Mouse (Mus musculus) erythroblast, embryonic 14.5 days (primary cell): ENCODE results near the gene Gm13889. TPM values are rescaled to one million over a fixed set of nuclear protein-coding genes. Genes with fewer than 3 reads are reported as not detected.

Experiments used
- H3K27me3 ChIP-seq: 2 replicates; pipeline ENCODE4 v1.6.1; 2012; ENCODE audit warnings: inconsistent platforms; ENCODE audit not compliant: control insufficient read depth
- H3K36me3 ChIP-seq: 2 replicates; pipeline ENCODE4 v1.6.1; 2012; ENCODE audit warnings: mild to moderate bottlenecking, inconsistent platforms; ENCODE audit not compliant: control insufficient read depth
- H3K4me1 ChIP-seq: 2 replicates; pipeline ENCODE4 v1.6.1; 2012; ENCODE audit warnings: inconsistent platforms; ENCODE audit not compliant: control insufficient read depth
- H3K4me3 ChIP-seq: replicated peaks from 2 replicates; pipeline ENCODE3; 2012; ENCODE audit warnings: moderate library complexity, mild to moderate bottlenecking, inconsistent platforms
- H3K9me3 ChIP-seq: 2 replicates; pipeline ENCODE4 v1.6.1; 2012; ENCODE audit warnings: low read length, inconsistent platforms, mixed read lengths; ENCODE audit not compliant: control insufficient read depth
- GATA1 ChIP-seq: IDR thresholded peaks from 2 replicates; pipeline ENCODE4 v1.6.1; 2012; ENCODE audit warnings: low read length, inconsistent platforms, mixed read lengths
- TAL1 ChIP-seq: IDR thresholded peaks from 3 replicates; pipeline ENCODE4 v1.6.1; 2012; ENCODE audit warnings: low read length, inconsistent platforms, mixed read lengths
- polyA plus RNA-seq: library from polyadenylated mRNA; stranded (reverse); fragments of >175 nt; gene quantifications from 2 replicates; pipeline ENCODE4 v1.2.3, GENCODE M21; 2012

Gene Gm13889
- polyA plus RNA-seq, 1 experiment = 0.08 TPM

DNA sequence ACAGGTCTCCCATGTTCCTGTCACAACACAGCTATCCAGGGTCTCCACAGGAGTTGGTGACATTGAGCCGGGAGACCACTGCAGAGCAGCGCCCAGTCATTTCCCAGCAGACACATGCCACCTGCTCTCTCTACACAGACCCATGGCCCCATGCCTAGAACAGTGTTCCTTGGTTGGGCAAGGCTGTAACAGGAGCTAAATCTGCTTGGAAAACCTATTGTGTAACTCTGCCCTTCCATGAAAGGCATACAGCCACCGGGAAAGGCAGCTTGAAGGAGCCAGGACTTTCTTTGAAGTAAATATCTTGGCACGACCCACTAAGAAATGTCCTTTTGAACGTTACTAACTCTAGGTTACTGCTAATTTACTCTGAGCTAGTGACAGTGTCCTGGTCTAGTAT lies 47.3 kb downstream of the Gm13889 start:
- Histone ChIP-seq H3K27me3 (no peaks in the 10 kb centered on the region), H3K9me3 (no peaks in the 10 kb centered on the region), H3K4me3 (no peak overlapping the region), H3K4me1 (no peaks in the 10 kb centered on the region), H3K36me3 (no peaks in the 10 kb centered on the region)
- TF ChIP-seq GATA1 (no peak), TAL1 (no peak)

- no peak overlapping the region for H3K4me3 ChIP-seq
- H3K4me1 ChIP-seq = no peaks in the 10 kb centered on the region
- H3K27me3 ChIP-seq = no peaks in the 10 kb centered on the region
- H3K36me3 ChIP-seq = no peaks in the 10 kb centered on the region
- H3K9me3 ChIP-seq = no peaks in the 10 kb centered on the region
- TF ChIP-seq TAL1 = no peak
- TF ChIP-seq GATA1 = no peak
Observed at GRCm38 (mm10) chr2:93907519-93908294, 49.3 kb downstream of the Gm13889 start.

DNA sequence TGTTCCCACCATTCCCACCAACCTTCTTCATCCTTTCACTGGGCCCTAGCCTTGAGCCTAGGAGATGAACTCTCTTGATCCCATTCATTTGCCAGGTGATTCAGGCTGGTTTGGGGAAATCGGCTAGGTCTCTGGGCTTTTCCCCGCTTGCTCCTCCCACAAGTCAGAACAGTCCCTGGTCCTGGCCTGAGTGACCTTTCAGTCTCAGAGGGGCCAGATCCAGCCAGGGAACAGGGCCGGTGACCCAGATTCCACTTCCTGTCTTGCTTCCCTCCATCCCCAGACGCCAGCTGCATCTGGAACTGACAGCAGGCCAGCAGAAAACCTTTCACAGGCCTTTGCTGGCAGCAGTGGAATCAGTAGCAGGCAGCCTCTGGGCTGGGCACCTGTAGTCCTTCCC lies 50.7 kb downstream of the Gm13889 start:
- no peak overlapping the region for H3K4me3 ChIP-seq
- no peaks in the 10 kb centered on the region for H3K27me3 ChIP-seq

More for the DNA sequence above, 50.7 kb downstream of the Gm13889 start:
- Histone ChIP-seq H3K4me1 (no peaks in the 10 kb centered on the region), H3K36me3 (no peaks in the 10 kb centered on the region), H3K9me3 (no peaks in the 10 kb centered on the region)
- TF ChIP-seq GATA1 = no peak
- TF ChIP-seq TAL1 = no peak

Other genes with a start within 250 kb of the Gm13889 start
- gene Ext2, start 134.6 kb downstream of the Gm13889 start, polyA plus RNA-seq = 1.1 and 1.4 TPM in 2 replicates
- not detected in 2 replicates for gene Accs, start 107.3 kb downstream of the Gm13889 start, polyA plus RNA-seq
- gene Accsl, start 88.0 kb downstream of the Gm13889 start, polyA plus RNA-seq = not detected in 2 replicates
- not detected in 2 replicates for gene Gm27027, start 39.2 kb upstream of the Gm13889 start, polyA plus RNA-seq
- 2.0 and 2.9 TPM in 2 replicates for gene Alkbh3, start 53.6 kb upstream of the Gm13889 start, polyA plus RNA-seq
- gene Hsd17b12, start 200.8 kb upstream of the Gm13889 start, polyA plus RNA-seq = 0.23 and 0.37 TPM in 2 replicates